Mouse (Mus musculus) intestine, embryonic 15.5 days (tissue): ENCODE results near the gene Gse1. TPM values are rescaled to one million over a fixed set of nuclear protein-coding genes. Genes with fewer than 3 reads are reported as not detected.
A peak's percentile ranks its signal among the peaks of the same experiment; 100 is the strongest.

Experiments
- ATAC-seq: fragments of 200-750 bp; cut with Nextera tagmentation; 2 replicates; pipeline ENCODE4 v1.8.0; 2017; ENCODE audit warnings: moderate TSS enrichment, moderate library complexity
- H3K27ac ChIP-seq: fragments of 300-500 bp; sonication (generic); 2 replicates; pipeline ENCODE4 v1.5.1; 2015; ENCODE audit warnings: mild to moderate bottlenecking, inconsistent platforms
- H3K27me3 ChIP-seq: fragments of 300-500 bp; sonication (generic); replicated peaks from 2 replicates; pipeline ENCODE4 v1.6.1; 2015; ENCODE audit warnings: inconsistent platforms
- H3K36me3 ChIP-seq: fragments of 300-500 bp; sonication (generic); 2 replicates; pipeline ENCODE4 v1.6.1; 2015; ENCODE audit warnings: inconsistent platforms
- H3K4me1 ChIP-seq: fragments of 300-500 bp; sonication (generic); replicated peaks from 2 replicates; pipeline ENCODE4 v1.6.1; 2015; ENCODE audit warnings: inconsistent platforms
- H3K4me2 ChIP-seq: fragments of 300-500 bp; sonication (generic); replicated peaks from 2 replicates; pipeline ENCODE4 v1.6.1; 2015; ENCODE audit warnings: mild to moderate bottlenecking, inconsistent platforms
- H3K4me3 ChIP-seq: fragments of 300-500 bp; sonication (generic); replicated peaks from 2 replicates; pipeline ENCODE4 v1.5.1; 2015; ENCODE audit warnings: inconsistent platforms
- H3K9ac ChIP-seq: fragments of 300-500 bp; sonication (generic); 2 replicates; pipeline ENCODE4 v1.6.1; 2015; ENCODE audit warnings: inconsistent platforms
- H3K9me3 ChIP-seq: fragments of 300-500 bp; sonication (generic); 2 replicates; pipeline ENCODE4 v1.6.1; 2016; ENCODE audit warnings: inconsistent platforms
- WGBS: fragments of 180-500 bp; shearing (Covaris S2); methylation state at CpG from one replicate; pipeline ENCODE4 v1.1.7; 2015; 5-methylcytosine and 5-hydroxymethylcytosine counted together
- polyA plus RNA-seq: library from polyadenylated mRNA; unstranded; fragments of >200 nt; fragmentation: Nextera tagmentation; extraction: Ambion mirVana; gene quantifications from 2 replicates; pipeline ENCODE4 v1.2.1, GENCODE M21; 2015

The Gse1 gene
- polyA plus RNA-seq, 1 experiment from 2014 or later, result 7.9 TPM

GRCm38 (mm10) chr8:120285033-120285432 lies 56.8 kb downstream of the Gse1 start:
- ATAC-seq, result peak; percentile 83
- Histone ChIP-seq H3K27me3 (no peaks in the 10 kb centered on the region), H3K9me3 (no peaks in the 10 kb centered on the region), H3K36me3 (no peaks in the 10 kb centered on the region), H3K27ac (peak overlapping the region; percentile 74), H3K9ac (no peak overlapping the region), H3K4me3 (no peak overlapping the region), H3K4me1 (peaks cover 66% of the 10 kb centered on the region), H3K4me2 (no peak overlapping the region)
- WGBS, result 12% methylated on average over 3 of the region's 3 CpGs

- H3K4me2 ChIP-seq, result no peak overlapping the region
- WGBS, result 69% methylated on average over 9 of the region's 9 CpGs
- no peak for ATAC-seq
- H3K9me3 ChIP-seq, result no peaks in the 10 kb centered on the region
- no peak overlapping the region for H3K4me3 ChIP-seq
- H3K9ac ChIP-seq, result no peak overlapping the region
- no peak overlapping the region for H3K27ac ChIP-seq
- H3K36me3 ChIP-seq, result no peaks in the 10 kb centered on the region
- H3K4me1 ChIP-seq, result peaks cover 66% of the 10 kb centered on the region
- no peaks in the 10 kb centered on the region for H3K27me3 ChIP-seq
These were observed 57.6 kb downstream of the Gse1 start for GRCm38 (mm10) chr8:120285878-120286277.

- no peaks in the 10 kb centered on the region for H3K9me3 ChIP-seq
- H3K4me1 ChIP-seq, result peaks cover 70% of the 10 kb centered on the region
- H3K4me2 ChIP-seq, result no peak overlapping the region
- no peak overlapping the region for H3K4me3 ChIP-seq
- H3K9ac ChIP-seq, result no peak overlapping the region
- H3K36me3 ChIP-seq, result no peaks in the 10 kb centered on the region
- H3K27ac ChIP-seq, result no peak overlapping the region
- WGBS, result 45% methylated on average over 21 of the region's 21 CpGs
- ATAC-seq, result peak; percentile 39
- H3K27me3 ChIP-seq, result no peaks in the 10 kb centered on the region
These were observed 60.1 kb downstream of the Gse1 start for GRCm38 (mm10) chr8:120288122-120288908.

- no peak overlapping the region for H3K27ac ChIP-seq
- no peak overlapping the region for H3K4me2 ChIP-seq
- WGBS, result 83% methylated on average over 7 of the region's 7 CpGs
- H3K36me3 ChIP-seq, result no peaks in the 10 kb centered on the region
- no peak overlapping the region for H3K9ac ChIP-seq
- H3K4me3 ChIP-seq, result no peak overlapping the region
- no peaks in the 10 kb centered on the region for H3K9me3 ChIP-seq
- peaks cover 65% of the 10 kb centered on the region for H3K4me1 ChIP-seq
- H3K27me3 ChIP-seq, result no peaks in the 10 kb centered on the region
- ATAC-seq, result no peak
These were observed 60.9 kb downstream of the Gse1 start for GRCm38 (mm10) chr8:120289191-120289590.

GRCm38 (mm10) chr8:120289698-120290181 lies 61.5 kb downstream of the Gse1 start:
- H3K4me3 ChIP-seq, result no peak overlapping the region
- H3K4me2 ChIP-seq, result no peak overlapping the region
- H3K9me3 ChIP-seq, result no peaks in the 10 kb centered on the region
- no peaks in the 10 kb centered on the region for H3K36me3 ChIP-seq
- no peak overlapping the region for H3K27ac ChIP-seq
- H3K9ac ChIP-seq, result no peak overlapping the region
- WGBS, result 45% methylated on average over 10 of the region's 10 CpGs
- H3K4me1 ChIP-seq, result peaks cover 63% of the 10 kb centered on the region
- ATAC-seq, result no peak
- H3K27me3 ChIP-seq, result no peaks in the 10 kb centered on the region

GRCm38 (mm10) chr8:120290614-120291013 lies 62.4 kb downstream of the Gse1 start:
- 76% methylated on average over 15 of the region's 15 CpGs for WGBS
- Histone ChIP-seq H3K9ac (no peak overlapping the region), H3K9me3 (no peaks in the 10 kb centered on the region), H3K36me3 (no peaks in the 10 kb centered on the region), H3K4me3 (no peak overlapping the region), H3K4me2 (no peak overlapping the region), H3K27ac (no peak overlapping the region), H3K27me3 (no peaks in the 10 kb centered on the region), H3K4me1 (peaks cover 63% of the 10 kb centered on the region)
- ATAC-seq, result no peak

GRCm38 (mm10) chr8:120291650-120292049 lies 63.4 kb downstream of the Gse1 start:
- Histone ChIP-seq H3K4me2 (no peak overlapping the region), H3K4me1 (peaks cover 65% of the 10 kb centered on the region), H3K9me3 (no peaks in the 10 kb centered on the region), H3K4me3 (no peak overlapping the region), H3K9ac (no peak overlapping the region), H3K36me3 (no peaks in the 10 kb centered on the region), H3K27ac (no peak overlapping the region), H3K27me3 (no peaks in the 10 kb centered on the region)
- WGBS, result 89% methylated on average over 9 of the region's 9 CpGs
- no peak for ATAC-seq

GRCm38 (mm10) chr8:120292316-120293107 lies 64.3 kb downstream of the Gse1 start:
- H3K4me3 ChIP-seq, result no peak overlapping the region
- ATAC-seq, result no peak
- peaks cover 70% of the 10 kb centered on the region for H3K4me1 ChIP-seq
- H3K27ac ChIP-seq, result peak overlapping the region; percentile 48; the same call in 1 of the 2 replicates
- H3K36me3 ChIP-seq, result no peaks in the 10 kb centered on the region
- H3K9ac ChIP-seq, result no peak overlapping the region
- H3K27me3 ChIP-seq, result no peaks in the 10 kb centered on the region
- H3K9me3 ChIP-seq, result no peaks in the 10 kb centered on the region
- 62% methylated on average over 8 of the region's 8 CpGs for WGBS
- no peak overlapping the region for H3K4me2 ChIP-seq

- ATAC-seq, result peak; percentile 34; the same call in 1 of the 2 replicates
- Histone ChIP-seq H3K9me3 (no peaks in the 10 kb centered on the region), H3K9ac (no peak overlapping the region), H3K27ac (peak overlapping the region; percentile 48; the same call in 1 of the 2 replicates), H3K4me2 (no peak overlapping the region), H3K36me3 (no peaks in the 10 kb centered on the region), H3K4me3 (no peak overlapping the region), H3K27me3 (no peaks in the 10 kb centered on the region), H3K4me1 (peaks cover 69% of the 10 kb centered on the region)
- WGBS, result 62% methylated on average over 18 of the region's 18 CpGs
These were observed 65.4 kb downstream of the Gse1 start for GRCm38 (mm10) chr8:120293421-120294357.

- ATAC-seq, result peak; percentile 52
- Histone ChIP-seq H3K36me3 (no peaks in the 10 kb centered on the region), H3K4me3 (no peak overlapping the region), H3K27ac (peak overlapping the region; percentile 48), H3K9ac (no peak overlapping the region), H3K4me2 (peak overlapping the region; percentile 23), H3K9me3 (no peaks in the 10 kb centered on the region), H3K4me1 (peaks cover 62% of the 10 kb centered on the region), H3K27me3 (no peaks in the 10 kb centered on the region)
- 33% methylated on average over 17 of the region's 17 CpGs for WGBS
These were observed 67.0 kb downstream of the Gse1 start for GRCm38 (mm10) chr8:120294982-120295870.

GRCm38 (mm10) chr8:120297000-120297399 lies 68.7 kb downstream of the Gse1 start:
- peaks cover 60% of the 10 kb centered on the region for H3K4me1 ChIP-seq
- H3K27me3 ChIP-seq, result no peaks in the 10 kb centered on the region
- no peak overlapping the region for H3K4me3 ChIP-seq
- no peak overlapping the region for H3K9ac ChIP-seq
- no peak for ATAC-seq
- WGBS, result 41% methylated on average over 5 of the region's 5 CpGs
- H3K36me3 ChIP-seq, result no peaks in the 10 kb centered on the region
- H3K27ac ChIP-seq, result no peak overlapping the region
- no peaks in the 10 kb centered on the region for H3K9me3 ChIP-seq
- H3K4me2 ChIP-seq, result no peak overlapping the region
